Mouse (Mus musculus) 3T3-L1 (cell line): ENCODE results near the gene Klhdc4.
A peak's percentile ranks its signal among the peaks of the same experiment; 100 is the strongest.

Source experiments
- DNase-seq: peaks from one replicate; pipeline ENCODE4 v3.0.0-alpha.2; 2015; ENCODE audit warnings: low read depth, low spot score

Gene Klhdc4

GRCm38 (mm10) chr8:121751407-121751806 is 78.0 kb downstream of the Klhdc4 start:
- DNase-seq: peak; percentile 77

GRCm38 (mm10) chr8:121750512-121750911 is 78.9 kb downstream of the Klhdc4 start:
- no peak for DNase-seq

DNA sequence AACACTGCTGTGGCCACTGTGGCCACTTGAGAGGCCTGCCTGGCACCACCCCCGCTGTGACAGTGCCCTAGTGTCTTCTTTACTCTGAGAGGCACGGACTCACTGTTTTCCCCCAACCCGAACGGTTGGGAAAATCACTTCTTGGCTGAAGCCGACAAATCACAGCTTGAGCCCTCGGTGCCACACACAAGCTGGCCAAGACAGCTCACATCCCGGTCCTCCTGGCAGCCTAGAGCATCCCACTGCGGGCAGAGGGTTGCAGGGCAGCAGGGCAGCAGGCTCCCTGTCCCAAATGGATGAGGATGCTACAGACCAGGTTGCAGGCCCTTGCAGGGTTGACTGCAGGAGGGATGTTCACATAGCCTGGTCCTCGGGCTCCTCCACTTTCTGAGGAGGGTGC is 79.9 kb downstream of the Klhdc4 start:
- no peak for DNase-seq
